Mouse (Mus musculus): ENCODE data around the gene Ctnna3. TPM values are rescaled to one million over a fixed set of nuclear protein-coding genes. Genes with fewer than 3 reads are reported as not detected.
"Not testable (repeated sequence)": the region's sequence is repeated elsewhere in the genome, so short reads cannot be mapped to it uniquely, and the experiment has no call there.

Ctnna3 gene
- total RNA-seq (2014; rRNA removed) (2.1 and 2.9 TPM in 2 replicates), polyA plus RNA-seq (2015; fragmentation: Nextera tagmentation; extraction: Ambion mirVana) (1.0 and 1.3 TPM in 2 replicates)

- no peak for TF ChIP-seq CTCF (IDR thresholded peaks at IDR 0.05; ENCODE audit: low read depth)
- Histone ChIP-seq H3K27me3 (ENCODE audit: insufficient read depth, low read length) (no peaks in the 10 kb centered on the region), H3K4me3 (ENCODE audit: low read length) (peak within 1 kb of the TSS; percentile 63), H3K36me3 (ENCODE audit: insufficient read depth, low read length) (no peaks in the 10 kb centered on the region), H3K9me3 (ENCODE audit: low read length) (no peaks in the 10 kb centered on the region), H3K4me2 (ENCODE audit: low read depth, low read length) (peak within 1 kb of the TSS; percentile 71), H3K9ac (replicated peaks; ENCODE audit: low read length) (peak within 1 kb of the TSS; percentile 54), H3K27ac (peak within 1 kb of the TSS; percentile 81), H3K4me1 (ENCODE audit: insufficient read depth, low read length) (no peaks in the 10 kb centered on the region)
- under 1% methylated on average over 55 of the region's 55 CpGs for WGBS
- ATAC-seq (peak; percentile 95), DNase-seq (ENCODE audit: low spot score) (peak; percentile 96)
Measured at GRCm38 (mm10) chr10:63429785-63430305, at the start of gene Ctnna3. Gene Ctnna3, plus strand, starts transcription at chr10:63430098.

GRCm38 (mm10) chr10:63381498-63382280, 48.2 kb upstream of the Ctnna3 start, which contains the start of gene Sirt1:
Gene Sirt1, minus strand, starts transcription at chr10:63381704.
- Histone ChIP-seq H3K4me1 (ENCODE audit: insufficient read depth, low read length) (no peaks in the 10 kb centered on the region), H3K9me3 (ENCODE audit: low read length) (no peaks in the 10 kb centered on the region), H3K4me2 (ENCODE audit: low read depth, low read length) (peak within 1 kb of the TSS; percentile 90), H3K27me3 (ENCODE audit: insufficient read depth, low read length) (no peaks in the 10 kb centered on the region), H3K9ac (replicated peaks; ENCODE audit: low read length) (peak within 1 kb of the TSS; percentile 66), H3K36me3 (ENCODE audit: insufficient read depth, low read length) (no peaks in the 10 kb centered on the region), H3K4me3 (ENCODE audit: low read length) (peak within 1 kb of the TSS; percentile 50), H3K27ac (peak within 1 kb of the TSS; percentile 62)
- TF ChIP-seq CTCF (IDR thresholded peaks at IDR 0.05; ENCODE audit: low read depth), result no peak
- DNase-seq (ENCODE audit: low spot score) (peak; percentile 14), ATAC-seq (no peak)
- WGBS, result 4% methylated on average over 24 of the region's 24 CpGs

- peak within 1 kb of the TSS; percentile 50 for H3K4me3 ChIP-seq (ENCODE audit: low read length)
- WGBS, result under 1% methylated on average over 28 of the region's 28 CpGs
- H3K9me3 ChIP-seq (ENCODE audit: low read length), result no peaks in the 10 kb centered on the region
- H3K36me3 ChIP-seq (ENCODE audit: insufficient read depth, low read length), result no peaks in the 10 kb centered on the region
- H3K9ac ChIP-seq (replicated peaks; ENCODE audit: low read length), result peak within 1 kb of the TSS; percentile 66
- H3K4me1 ChIP-seq (ENCODE audit: insufficient read depth, low read length), result no peaks in the 10 kb centered on the region
- ATAC-seq (peak; percentile 96), DNase-seq (ENCODE audit: low spot score) (peak; percentile 99)
- peak within 1 kb of the TSS; percentile 62 for H3K27ac ChIP-seq
- TF ChIP-seq CTCF (IDR thresholded peaks at IDR 0.05; ENCODE audit: low read depth), result peak; percentile 85
- H3K27me3 ChIP-seq (ENCODE audit: insufficient read depth, low read length), result no peaks in the 10 kb centered on the region
- H3K4me2 ChIP-seq (ENCODE audit: low read depth, low read length), result peak within 1 kb of the TSS; percentile 90
Measured at GRCm38 (mm10) chr10:63382372-63383279, 47.3 kb upstream of the Ctnna3 start, which contains the start of gene Dnajc12. Gene Dnajc12, plus strand, starts transcription at chr10:63382443.

- H3K9me3 ChIP-seq (ENCODE audit: low read length); H3K27me3 ChIP-seq (ENCODE audit: insufficient read depth, low read length); ATAC-seq; H3K4me1 ChIP-seq (ENCODE audit: insufficient read depth, low read length); H3K36me3 ChIP-seq (ENCODE audit: insufficient read depth, low read length); DNase-seq (ENCODE audit: low spot score); H3K27ac ChIP-seq: not testable (repeated sequence)
- H3K9ac ChIP-seq (replicated peaks; ENCODE audit: low read length), result peak overlapping the region; percentile 53; the same call in 1 of the 2 replicates
- H3K4me2 ChIP-seq (ENCODE audit: low read depth, low read length), result peak overlapping the region; percentile 75
- 23% methylated on average over 5 of the region's 5 CpGs for WGBS
- peak overlapping the region; percentile 62 for H3K4me3 ChIP-seq (ENCODE audit: low read length)
Measured at GRCm38 (mm10) chr10:63385897-63386296, 44.0 kb upstream of the Ctnna3 start.

- WGBS, result under 1% methylated on average over 19 of the region's 19 CpGs
- DNase-seq (ENCODE audit: low spot score), result peak; percentile 95
- H3K9me3 ChIP-seq (ENCODE audit: low read length), result no peaks in the 10 kb centered on the region
- no peaks in the 10 kb centered on the region for H3K36me3 ChIP-seq (ENCODE audit: insufficient read depth, low read length)
- H3K27me3 ChIP-seq (ENCODE audit: insufficient read depth, low read length), result no peaks in the 10 kb centered on the region
- H3K4me2 ChIP-seq (ENCODE audit: low read depth, low read length), result peak overlapping the region; percentile 75
- ATAC-seq, result peak; percentile 65
- TF ChIP-seq CTCF (IDR thresholded peaks at IDR 0.05; ENCODE audit: low read depth), result no peak
- H3K9ac ChIP-seq (replicated peaks; ENCODE audit: low read length), result peak overlapping the region; percentile 53
- H3K4me3 ChIP-seq (ENCODE audit: low read length), result peak overlapping the region; percentile 62
- no peaks in the 10 kb centered on the region for H3K4me1 ChIP-seq (ENCODE audit: insufficient read depth, low read length)
- peak overlapping the region; percentile 74; the same call in 1 of the 2 replicates for H3K27ac ChIP-seq
Measured at GRCm38 (mm10) chr10:63386444-63386843, 43.5 kb upstream of the Ctnna3 start.

GRCm38 (mm10) chr10:63386991-63387390, 42.9 kb upstream of the Ctnna3 start:
- peak overlapping the region; percentile 53 for H3K9ac ChIP-seq (replicated peaks; ENCODE audit: low read length)
- no peaks in the 10 kb centered on the region for H3K4me1 ChIP-seq (ENCODE audit: insufficient read depth, low read length)
- no peak for TF ChIP-seq CTCF (IDR thresholded peaks at IDR 0.05; ENCODE audit: low read depth)
- peak overlapping the region; percentile 74; the same call in 1 of the 2 replicates for H3K27ac ChIP-seq
- ATAC-seq (no peak), DNase-seq (ENCODE audit: low spot score) (peak; percentile 20)
- H3K27me3 ChIP-seq (ENCODE audit: insufficient read depth, low read length), result no peaks in the 10 kb centered on the region
- H3K4me2 ChIP-seq (ENCODE audit: low read depth, low read length), result peak overlapping the region; percentile 75
- H3K4me3 ChIP-seq (ENCODE audit: low read length), result peak overlapping the region; percentile 62
- H3K36me3 ChIP-seq (ENCODE audit: insufficient read depth, low read length), result no peaks in the 10 kb centered on the region
- H3K9me3 ChIP-seq (ENCODE audit: low read length), result no peaks in the 10 kb centered on the region
- WGBS, result 3% methylated on average over 10 of the region's 10 CpGs

Measured in hindbrain, postnatal 0 days (tissue).